Mouse (Mus musculus): ENCODE data around the gene Gng7. TPM values are rescaled to one million over a fixed set of nuclear protein-coding genes. Genes with fewer than 3 reads are reported as not detected.
"Not testable (repeated sequence)": the region's sequence is repeated elsewhere in the genome, so short reads cannot be mapped to it uniquely, and the experiment has no call there.

The Gng7 gene
- polyA plus RNA-seq, 1 experiment from 2014 or later, result 1.4 TPM

DNA sequence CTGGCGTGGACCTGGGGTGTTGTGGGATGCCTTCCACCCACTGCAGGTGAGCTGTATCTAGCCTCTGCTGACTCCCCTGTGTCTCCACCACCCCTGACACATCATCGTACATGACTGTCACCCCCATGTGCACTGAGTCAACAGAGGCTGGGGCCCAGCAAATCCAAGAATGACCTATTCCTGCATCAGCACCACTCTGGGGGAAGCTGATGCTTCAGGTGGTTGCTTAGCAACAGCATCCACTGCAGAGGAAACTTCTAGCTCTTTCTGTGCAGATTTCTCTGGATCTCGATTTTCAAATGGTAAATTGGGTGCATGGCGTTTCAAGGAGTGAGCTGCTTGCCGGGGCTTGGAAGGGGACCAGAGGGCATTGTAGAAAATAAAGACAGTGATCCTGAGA, 21.5 kb downstream of the Gng7 start:
- no peaks in the 10 kb centered on the region for H3K36me3 ChIP-seq
- H3K27ac ChIP-seq (replicated peaks), result no peak overlapping the region
- H3K4me1 ChIP-seq, result 0 out of 2 replicates have a peak, but pooled peaks cover 8% of the 10 kb centered on the region
- no peak overlapping the region for H3K4me3 ChIP-seq
- WGBS, result 58% methylated on average over 5 of the region's 5 CpGs
- no peak overlapping the region for H3K9ac ChIP-seq
- no peak overlapping the region for H3K4me2 ChIP-seq
- no peak for ATAC-seq (ENCODE audit: extremely low read depth, insufficient number of reproducible peaks, low FRiP score, low TSS enrichment)
- H3K27me3 ChIP-seq (replicated peaks), result peaks cover 60% of the 10 kb centered on the region
- H3K9me3 ChIP-seq, result no peaks in the 10 kb centered on the region; the same call in 1 of the 2 replicates

DNA sequence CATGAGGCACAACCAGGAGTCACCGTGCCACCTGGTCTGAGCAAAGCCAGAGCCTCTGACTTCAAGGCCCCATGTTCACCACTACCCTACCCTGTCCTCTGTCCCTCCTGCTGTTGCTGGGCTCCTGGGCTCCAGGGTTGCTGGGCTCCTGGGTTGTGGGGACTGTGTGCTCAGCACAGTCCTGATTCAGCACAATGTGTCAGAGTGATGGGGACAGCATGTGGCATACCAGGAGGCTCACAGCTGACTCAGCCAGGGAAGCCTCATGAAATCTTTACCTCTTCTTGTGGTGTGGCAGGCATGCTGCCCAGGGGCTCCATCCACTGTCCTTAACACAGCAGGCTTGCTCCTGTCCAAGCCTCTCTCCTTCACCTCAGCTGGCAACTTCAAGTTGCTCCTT, 22.8 kb downstream of the Gng7 start:
- Histone ChIP-seq H3K27me3 (replicated peaks) (peaks cover 48% of the 10 kb centered on the region), H3K9ac (no peak overlapping the region), H3K27ac (replicated peaks) (no peak overlapping the region), H3K36me3 (no peaks in the 10 kb centered on the region), H3K4me3 (no peak overlapping the region), H3K4me2 (no peak overlapping the region), H3K4me1 (peaks cover 16% of the 10 kb centered on the region), H3K9me3 (no peaks in the 10 kb centered on the region)
- no peak for ATAC-seq (ENCODE audit: extremely low read depth, insufficient number of reproducible peaks, low FRiP score, low TSS enrichment)
- 74% methylated on average over 1 of the region's 1 CpGs for WGBS

DNA sequence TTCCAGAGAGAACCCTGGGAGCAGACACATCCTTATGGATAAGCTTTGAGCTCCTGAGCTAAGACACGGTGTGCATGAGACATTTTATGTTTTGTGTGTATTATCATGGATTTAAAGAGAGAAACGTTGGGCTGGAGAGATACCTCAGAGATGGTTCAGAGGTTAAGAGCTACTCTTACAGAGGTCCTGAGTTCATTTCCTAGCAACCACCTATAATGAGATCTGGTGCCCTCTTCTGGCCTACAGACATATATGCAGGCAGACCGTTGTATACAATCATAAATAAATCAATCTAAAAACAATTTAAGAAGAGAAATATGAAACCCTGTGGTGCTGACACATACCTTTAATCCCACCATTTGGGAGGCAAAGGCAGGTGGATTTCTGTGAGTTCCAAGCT, 23.7 kb downstream of the Gng7 start:
- Histone ChIP-seq H3K27me3 (replicated peaks) (peaks cover 48% of the 10 kb centered on the region), H3K36me3 (no peaks in the 10 kb centered on the region), H3K9me3 (no peaks in the 10 kb centered on the region), H3K4me3 (no peak overlapping the region), H3K4me2 (no peak overlapping the region), H3K4me1 (peaks cover 21% of the 10 kb centered on the region), H3K9ac (no peak overlapping the region), H3K27ac (replicated peaks) (no peak overlapping the region)
- ATAC-seq (ENCODE audit: extremely low read depth, insufficient number of reproducible peaks, low FRiP score, low TSS enrichment), result no peak
- WGBS, result 10% methylated on average over 3 of the region's 3 CpGs

DNA sequence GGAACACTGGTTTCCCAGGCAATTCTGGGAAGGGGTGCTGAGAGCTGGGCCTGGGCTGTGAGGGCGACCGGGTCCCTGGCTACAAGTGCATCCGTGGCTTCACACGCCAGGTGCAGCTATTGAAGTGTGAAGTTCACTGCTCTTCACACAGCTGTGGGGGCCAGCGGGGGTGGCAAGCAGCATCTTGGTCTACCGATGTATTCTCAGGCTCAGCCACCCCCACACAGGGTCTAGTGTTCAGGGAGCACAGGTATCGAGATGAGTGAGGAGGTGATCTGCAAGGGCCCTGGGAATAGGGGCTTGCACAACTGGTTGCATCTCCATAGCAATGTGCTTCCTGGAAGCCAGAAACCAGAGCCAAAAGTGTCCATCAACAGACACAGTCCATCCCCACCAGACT, 24.3 kb downstream of the Gng7 start:
- no peak overlapping the region for H3K4me2 ChIP-seq

DNA sequence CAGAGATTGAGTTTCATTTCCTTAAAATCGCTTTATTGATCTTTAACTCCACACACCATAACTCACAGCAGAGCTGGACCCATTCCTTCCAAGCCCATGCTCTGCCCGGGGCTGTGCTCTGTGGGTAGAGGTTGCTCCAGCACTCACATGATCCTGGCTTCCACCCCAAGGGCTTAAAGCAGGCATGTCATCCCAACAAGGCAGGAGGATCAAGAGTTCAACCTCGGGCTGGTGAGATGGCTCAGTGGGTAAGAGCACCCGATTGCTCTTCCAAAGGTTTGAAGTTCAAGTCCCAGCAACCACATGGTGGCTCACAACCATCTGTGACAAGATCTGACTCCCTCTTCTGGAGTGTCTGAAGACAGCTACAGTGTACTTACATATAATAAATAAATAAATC, 24.9 kb downstream of the Gng7 start:
- not testable (repeated sequence) for H3K36me3 ChIP-seq, H3K9ac ChIP-seq

More for the DNA sequence above, 24.3 kb downstream of the Gng7 start:
- peaks cover 27% of the 10 kb centered on the region for H3K4me1 ChIP-seq
- H3K9ac ChIP-seq, result no peak overlapping the region
- H3K4me3 ChIP-seq, result no peak overlapping the region
- no peak overlapping the region for H3K27ac ChIP-seq (replicated peaks)
- 66% methylated on average over 7 of the region's 7 CpGs for WGBS
- H3K27me3 ChIP-seq (replicated peaks), result peaks cover 54% of the 10 kb centered on the region
- no peaks in the 10 kb centered on the region for H3K9me3 ChIP-seq
- no peaks in the 10 kb centered on the region for H3K36me3 ChIP-seq
- no peak for ATAC-seq (ENCODE audit: extremely low read depth, insufficient number of reproducible peaks, low FRiP score, low TSS enrichment)

DNA sequence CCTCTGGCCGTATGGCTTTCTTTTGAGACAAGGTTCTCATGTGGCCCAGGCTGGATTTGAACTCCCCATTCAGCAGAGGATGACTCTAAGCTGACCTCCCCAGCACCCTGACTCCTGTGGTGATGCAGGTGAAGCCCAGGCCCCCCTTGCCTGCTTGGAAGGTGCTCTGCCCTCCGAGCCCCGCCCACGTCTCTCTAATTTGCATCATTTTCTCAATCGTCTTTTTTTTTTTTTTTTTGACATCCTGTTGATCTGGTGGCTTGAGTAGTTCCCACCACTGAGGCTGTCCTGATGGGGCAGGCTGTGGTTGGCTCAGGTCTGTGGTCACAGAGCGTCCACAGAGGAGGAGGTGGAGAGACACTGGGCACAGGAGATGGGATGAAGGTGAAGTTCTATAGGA, 25.3 kb downstream of the Gng7 start:
- Histone ChIP-seq H3K4me2 (no peak overlapping the region), H3K27me3 (replicated peaks) (peaks cover 56% of the 10 kb centered on the region)
- 58% methylated on average over 6 of the region's 6 CpGs for WGBS

More for the DNA sequence above, 24.9 kb downstream of the Gng7 start:
- not testable (repeated sequence) for H3K9me3 ChIP-seq; H3K4me2 ChIP-seq; ATAC-seq (ENCODE audit: extremely low read depth, insufficient number of reproducible peaks, low FRiP score, low TSS enrichment); H3K4me3 ChIP-seq; H3K27ac ChIP-seq (replicated peaks)
- Histone ChIP-seq H3K4me1 (peaks cover 29% of the 10 kb centered on the region), H3K27me3 (replicated peaks) (peaks cover 56% of the 10 kb centered on the region)
- WGBS, result 55% methylated on average over 4 of the region's 4 CpGs

DNA sequence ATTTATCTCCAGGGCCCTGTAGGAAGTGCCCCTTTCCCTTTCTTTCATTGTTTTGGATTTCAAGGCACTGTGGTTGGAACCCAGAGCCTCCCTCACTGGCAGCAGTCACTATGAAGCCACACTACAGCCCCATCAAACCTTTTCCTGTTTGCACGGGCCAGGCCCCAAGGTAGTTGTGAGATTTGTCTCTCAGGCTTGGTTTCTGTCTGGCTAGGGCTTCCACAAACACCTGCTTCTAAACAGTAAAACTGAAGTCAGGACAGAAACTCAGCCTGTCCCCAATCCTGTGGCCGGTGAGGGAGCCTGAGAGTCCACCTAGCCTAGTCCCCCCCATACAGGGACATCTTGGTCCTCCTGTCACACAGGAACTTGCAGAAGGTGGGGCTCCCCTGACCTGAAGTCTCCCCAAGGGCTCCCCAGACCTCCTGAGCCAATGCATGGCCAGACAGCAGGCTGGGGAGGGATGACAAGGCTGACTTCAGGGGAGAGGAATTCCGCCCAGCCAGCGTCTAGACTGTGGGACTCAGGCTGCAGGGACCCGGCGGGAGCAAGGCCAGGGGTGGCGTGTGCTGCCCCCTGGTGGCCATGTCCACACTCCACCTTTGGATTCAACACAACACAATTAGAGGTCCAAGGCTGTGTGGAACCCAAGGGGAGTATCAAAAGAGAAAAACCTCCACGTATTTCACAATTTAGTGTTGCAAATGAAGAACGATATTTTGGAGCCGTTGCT, 26.9 kb downstream of the Gng7 start:
- H3K4me2 ChIP-seq, result no peak overlapping the region
- 7% methylated on average over 10 of the region's 10 CpGs for WGBS
- H3K27me3 ChIP-seq (replicated peaks), result peaks cover 51% of the 10 kb centered on the region
- H3K9me3 ChIP-seq, result no peaks in the 10 kb centered on the region
- peaks cover 24% of the 10 kb centered on the region for H3K4me1 ChIP-seq
- no peaks in the 10 kb centered on the region for H3K36me3 ChIP-seq
- ATAC-seq (ENCODE audit: extremely low read depth, insufficient number of reproducible peaks, low FRiP score, low TSS enrichment), result peak; percentile 75
- H3K4me3 ChIP-seq, result no peak overlapping the region
- H3K27ac ChIP-seq (replicated peaks), result peak overlapping the region; percentile 79
- peak overlapping the region; percentile 30 for H3K9ac ChIP-seq

More for the DNA sequence above, 25.3 kb downstream of the Gng7 start:
- Histone ChIP-seq H3K27ac (replicated peaks) (no peak overlapping the region), H3K9me3 (no peaks in the 10 kb centered on the region), H3K4me1 (peaks cover 25% of the 10 kb centered on the region), H3K9ac (no peak overlapping the region), H3K36me3 (no peaks in the 10 kb centered on the region), H3K4me3 (no peak overlapping the region)
- ATAC-seq (ENCODE audit: extremely low read depth, insufficient number of reproducible peaks, low FRiP score, low TSS enrichment), result no peak

DNA sequence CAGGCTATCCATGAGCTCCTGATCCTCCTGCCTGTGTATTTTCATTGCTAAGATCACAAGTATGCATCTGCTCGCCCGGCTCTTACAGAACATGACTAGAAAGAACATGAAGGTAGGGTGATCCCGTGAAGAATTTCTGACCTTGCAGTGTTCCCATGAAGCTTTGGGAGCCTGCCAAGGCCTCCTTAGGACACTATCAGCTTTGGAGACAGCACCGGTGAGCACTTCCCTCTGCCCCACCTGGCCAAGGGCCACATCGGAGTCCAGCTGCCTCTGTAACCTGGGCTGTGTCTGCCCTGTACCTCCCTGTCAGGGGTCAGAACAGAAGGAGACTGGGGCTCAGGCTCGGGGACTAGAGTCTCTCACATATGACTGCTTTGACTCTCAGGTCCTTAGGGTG, 28.0 kb downstream of the Gng7 start:
- H3K36me3 ChIP-seq, result no peaks in the 10 kb centered on the region
- peak overlapping the region; percentile 14; the same call in 1 of the 2 replicates for H3K9ac ChIP-seq
- ATAC-seq (ENCODE audit: extremely low read depth, insufficient number of reproducible peaks, low FRiP score, low TSS enrichment), result no peak
- no peak overlapping the region for H3K27ac ChIP-seq (replicated peaks)
- no peak overlapping the region for H3K4me3 ChIP-seq
- peaks cover 24% of the 10 kb centered on the region for H3K4me1 ChIP-seq
- 49% methylated on average over 6 of the region's 6 CpGs for WGBS
- H3K9me3 ChIP-seq, result no peaks in the 10 kb centered on the region
- H3K4me2 ChIP-seq, result no peak overlapping the region
- H3K27me3 ChIP-seq (replicated peaks), result peaks cover 41% of the 10 kb centered on the region

DNA sequence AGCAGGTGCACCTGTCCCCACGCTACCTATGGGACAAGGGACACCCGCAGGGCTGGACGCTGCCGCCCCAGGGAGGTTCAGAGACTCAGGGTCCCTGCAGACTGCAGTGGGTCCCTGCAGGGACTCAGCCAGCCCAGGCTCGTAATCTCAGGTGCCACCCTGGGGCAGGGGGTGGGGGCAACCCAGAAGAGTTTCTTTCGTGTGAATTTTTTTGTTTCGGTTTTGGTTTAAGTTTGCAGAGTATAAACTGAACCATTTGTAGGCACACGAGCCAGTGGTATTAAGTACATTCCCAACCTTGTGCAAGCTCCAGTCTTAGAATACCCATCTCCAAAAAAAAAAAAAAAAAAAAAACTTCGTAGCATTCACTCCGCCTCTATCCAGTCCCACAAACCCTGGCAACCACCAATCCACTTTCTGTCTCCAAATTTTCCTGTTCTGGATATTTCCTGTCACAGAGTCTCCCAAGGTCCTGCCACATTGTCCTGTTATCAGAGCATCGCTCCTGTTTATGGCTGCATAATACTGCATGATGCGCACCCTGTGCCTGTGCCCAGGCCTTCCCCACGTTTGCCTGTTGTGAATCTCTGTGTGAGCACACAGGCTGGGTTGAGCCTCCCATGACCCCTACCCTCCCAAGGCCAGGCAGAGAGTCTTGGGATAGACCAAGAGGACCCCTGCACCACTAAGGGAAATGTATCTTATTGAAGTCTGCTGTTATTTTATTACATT, 28.6 kb downstream of the Gng7 start:
- Histone ChIP-seq H3K4me3 (peak overlapping the region; percentile 46), H3K4me2 (peak overlapping the region; percentile 79), H3K9me3 (no peaks in the 10 kb centered on the region), H3K36me3 (no peaks in the 10 kb centered on the region), H3K27ac (replicated peaks) (no peak overlapping the region), H3K27me3 (replicated peaks) (peaks cover 41% of the 10 kb centered on the region), H3K9ac (peak overlapping the region; percentile 76), H3K4me1 (peaks cover 24% of the 10 kb centered on the region)
- WGBS, result 31% methylated on average over 13 of the region's 13 CpGs
- no peak for ATAC-seq (ENCODE audit: extremely low read depth, insufficient number of reproducible peaks, low FRiP score, low TSS enrichment)

DNA sequence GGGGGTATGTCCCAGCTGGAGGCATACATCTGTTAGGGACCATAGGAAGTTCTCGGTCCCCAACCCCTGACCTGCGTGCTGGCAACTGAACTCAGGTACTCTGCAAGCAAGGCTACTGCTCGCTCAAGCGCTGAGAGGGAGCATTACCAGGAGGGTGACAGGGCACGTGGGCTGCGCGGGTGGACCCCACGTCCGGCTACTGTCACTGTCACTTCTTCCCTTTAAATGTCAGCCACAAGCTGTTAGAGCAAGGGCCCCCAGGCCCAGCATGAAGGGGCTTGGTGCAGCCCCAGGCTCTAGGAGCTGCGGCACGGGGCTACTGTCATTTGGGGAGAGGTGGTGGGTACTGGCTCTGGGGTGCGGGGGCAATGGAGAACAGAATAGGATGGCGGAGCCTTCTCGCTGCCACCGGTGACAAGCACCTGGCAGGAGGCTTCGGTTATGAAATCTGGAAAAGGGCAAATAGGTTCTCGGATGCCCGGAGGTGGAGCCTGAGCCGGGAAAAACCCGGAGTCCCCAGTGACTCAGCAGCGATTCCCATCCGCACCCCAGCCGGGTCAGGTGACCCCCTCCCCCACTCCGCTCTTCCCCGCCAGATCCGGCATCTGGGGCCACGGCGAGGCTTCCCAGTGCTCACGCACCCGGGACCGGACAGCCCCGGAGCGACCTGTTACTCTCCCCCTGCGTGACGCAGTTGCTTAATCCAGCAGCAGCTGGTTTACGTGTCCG, 29.3 kb downstream of the Gng7 start:
- peaks cover 24% of the 10 kb centered on the region for H3K4me1 ChIP-seq
- no peak for ATAC-seq (ENCODE audit: extremely low read depth, insufficient number of reproducible peaks, low FRiP score, low TSS enrichment)
- H3K9me3 ChIP-seq, result no peaks in the 10 kb centered on the region
- no peak overlapping the region for H3K27ac ChIP-seq (replicated peaks)
- peak overlapping the region; percentile 76 for H3K9ac ChIP-seq
- H3K36me3 ChIP-seq, result no peaks in the 10 kb centered on the region
- 10% methylated on average over 36 of the region's 37 CpGs for WGBS
- peak overlapping the region; percentile 46 for H3K4me3 ChIP-seq
- peak overlapping the region; percentile 79 for H3K4me2 ChIP-seq
- peaks cover 41% of the 10 kb centered on the region for H3K27me3 ChIP-seq (replicated peaks)

DNA sequence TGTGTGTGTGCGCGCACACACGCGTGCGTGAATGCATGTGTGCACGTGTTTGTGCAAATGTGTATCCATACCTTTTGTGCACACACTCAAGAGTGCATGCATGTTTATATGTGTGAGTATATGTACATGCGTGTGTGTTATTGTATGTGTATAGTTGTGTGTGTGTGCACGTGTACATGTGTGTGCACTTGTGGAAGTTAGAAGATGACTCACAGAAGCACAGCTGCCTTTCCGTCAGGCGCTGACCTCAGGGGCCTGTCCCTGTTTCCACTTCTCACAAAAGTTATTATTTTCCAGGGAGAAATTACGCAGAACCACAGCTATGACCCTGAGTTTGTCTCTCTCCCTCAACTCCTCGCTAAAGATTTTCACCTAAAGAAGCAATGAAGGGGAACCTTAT, 30.5 kb downstream of the Gng7 start:
- 88% methylated on average over 12 of the region's 12 CpGs for WGBS
- Histone ChIP-seq H3K4me2 (no peak overlapping the region), H3K9ac (no peak overlapping the region), H3K4me3 (no peak overlapping the region), H3K27me3 (replicated peaks) (peaks cover 35% of the 10 kb centered on the region), H3K4me1 (peaks cover 24% of the 10 kb centered on the region), H3K27ac (replicated peaks) (no peak overlapping the region), H3K36me3 (no peaks in the 10 kb centered on the region), H3K9me3 (no peaks in the 10 kb centered on the region)
- no peak for ATAC-seq (ENCODE audit: extremely low read depth, insufficient number of reproducible peaks, low FRiP score, low TSS enrichment)
